ENCODE assay signal across 19 mouse cellular contexts in the genomic region with DNA sequence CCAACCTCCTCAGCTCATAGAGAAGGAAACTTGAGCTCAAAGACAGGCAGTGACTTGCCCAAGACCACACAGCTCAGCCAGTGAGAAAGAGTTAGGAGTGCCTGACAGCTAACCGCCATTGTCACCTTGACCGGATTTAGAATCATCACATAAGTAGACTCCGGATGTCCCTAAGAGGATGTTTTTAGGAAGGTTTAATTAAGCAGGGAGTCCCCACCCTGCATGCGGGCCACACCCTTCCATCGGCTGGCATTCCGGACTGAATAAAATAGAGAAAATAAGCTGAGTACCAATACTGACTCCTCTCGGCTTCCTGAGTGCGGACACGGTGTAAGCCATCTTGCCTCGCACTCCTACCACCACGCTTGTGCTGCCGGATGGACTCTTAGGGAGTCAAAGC. TPM values are rescaled to one million over a fixed set of nuclear protein-coding genes. Genes with fewer than 3 reads are reported as not detected.
"Had no signal": no experiment of that assay in that cellular context is flagged by ENCODE, and none has a peak within 500 bp of the region (broad histone marks: within the 10 kb centered on the region; RNA-seq: fewer than 3 reads in every experiment).

No protein-coding gene starts in this region.

- H3K9me3 ChIP-seq: lung, embryonic 15.5 days; megakaryocyte, embryonic 14.5 days; midbrain, embryonic 12.5 days; neural tube, embryonic 12.5 days; stomach, embryonic 15.5 days had no signal

- H3K27ac ChIP-seq: lung, embryonic 15.5 days; macrophage; midbrain, embryonic 12.5 days; neural tube, embryonic 12.5 days; stomach, embryonic 15.5 days; stomach, postnatal 0 days had no signal

- H3K4me3 ChIP-seq: lung, embryonic 15.5 days; megakaryocyte, embryonic 14.5 days; midbrain, embryonic 12.5 days; neural tube, embryonic 12.5 days; stomach, embryonic 15.5 days had no signal

- H3K4me1 ChIP-seq: lung, embryonic 15.5 days; stomach, embryonic 15.5 days had no signal

- DNase-seq: liver, postnatal 0 days; lung, adult 2 months; lung, postnatal 14 days; lung, postnatal 36 days; midbrain, embryonic 14.5 days; right cerebral cortex, postnatal 14 days; thymus, adult 2 months; thymus, postnatal 25 days; thymus, postnatal 4 days had no signal

- H3K27me3 ChIP-seq: stomach, embryonic 15.5 days had no signal

- H3K36me3 ChIP-seq: lung, embryonic 15.5 days; midbrain, embryonic 12.5 days; neural tube, embryonic 12.5 days; stomach, embryonic 15.5 days had no signal

RNA-seq across cellular contexts. Expression of a gene that starts 34.2 kb away (rescaled TPM):
- polyA plus RNA-seq: liver, postnatal 0 days; lung, adult 2 months; lung, embryonic 15.5 days; lung, postnatal 0 days; macrophage; spleen, adult 2 months; urinary bladder, adult 2 months had no signal
